Mouse (Mus musculus): ENCODE data around the gene Rpusd3.

DNA sequence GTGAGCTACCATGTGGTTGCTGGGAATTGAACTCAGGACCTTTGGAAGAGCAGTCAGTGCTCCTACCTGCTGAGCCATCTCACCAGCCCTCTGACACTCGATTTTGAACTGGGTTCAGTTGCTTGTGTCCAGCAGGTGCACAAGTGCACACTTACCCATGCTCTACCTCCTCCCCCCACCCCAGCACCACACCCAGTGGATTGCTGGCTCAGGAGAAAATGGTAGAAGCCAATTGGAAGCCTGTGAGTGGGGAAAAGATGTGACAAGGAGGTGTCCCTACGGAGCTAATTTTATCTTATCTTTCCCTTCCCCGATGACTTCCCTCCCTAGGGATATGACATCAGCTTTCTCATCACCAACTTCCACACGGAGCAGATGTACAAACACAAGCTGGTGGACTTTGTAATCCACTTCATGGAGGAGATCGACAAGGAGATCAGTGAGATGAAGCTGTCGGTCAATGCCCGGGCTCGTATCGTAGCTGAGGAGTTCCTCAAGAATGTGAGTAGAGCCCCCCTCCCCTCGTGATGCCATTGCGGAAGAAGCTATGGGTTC lies 33.9 kb downstream of the Rpusd3 start:
- TF ChIP-seq EP300 (IDR thresholded peaks at IDR 0.05; ENCODE audit: low read depth) (no peak), CTCF (IDR thresholded peaks at IDR 0.05; ENCODE audit: low read depth) (no peak)

All from liver, embryonic 14.5 days (tissue).